Mouse (Mus musculus) midbrain, postnatal 0 days (tissue): ENCODE measurements around the gene Sh3bp5. TPM values are rescaled to one million over a fixed set of nuclear protein-coding genes. Genes with fewer than 3 reads are reported as not detected.
A peak's percentile ranks its signal among the peaks of the same experiment; 100 is the strongest.

Experiments used
- ATAC-seq: fragments of 200-750 bp; cut with Nextera tagmentation; 2 replicates; pipeline ENCODE4 v1.8.0; 2017; ENCODE audit warnings: moderate number of reproducible peaks, mild to moderate bottlenecking, moderate TSS enrichment, moderate library complexity; ENCODE audit not compliant: low FRiP score
- DNase-seq: peaks from one replicate; pipeline ENCODE4 v3.0.0-alpha.2; 2015; ENCODE audit warnings: low spot score
- H3K27ac ChIP-seq: fragments of 300-500 bp; sonication (generic); 2 replicates; pipeline ENCODE4 v1.5.1; 2014; ENCODE audit warnings: low read depth, mild to moderate bottlenecking, low read length, mixed read lengths
- H3K27me3 ChIP-seq: fragments of 300-500 bp; sonication (generic); 2 replicates; pipeline ENCODE4 v1.6.1; 2014; ENCODE audit warnings: low read length, control low read depth, mixed read lengths; ENCODE audit not compliant: insufficient read depth
- H3K36me3 ChIP-seq: fragments of 300-500 bp; sonication (generic); 2 replicates; pipeline ENCODE4 v1.6.1; 2014; ENCODE audit warnings: low read length, control low read depth, mixed read lengths; ENCODE audit not compliant: insufficient read depth
- H3K4me1 ChIP-seq: fragments of 300-500 bp; sonication (generic); 2 replicates; pipeline ENCODE4 v1.6.1; 2014; ENCODE audit warnings: mild to moderate bottlenecking, control low read depth, antibody characterized with exemption, low read length, mixed read lengths; ENCODE audit not compliant: insufficient read depth
- H3K4me2 ChIP-seq: fragments of 300-500 bp; sonication (generic); 2 replicates; pipeline ENCODE4 v1.6.1; 2014; ENCODE audit warnings: low read depth, mild to moderate bottlenecking, low read length, mixed read lengths; ENCODE audit not compliant: poor library complexity, severe bottlenecking
- H3K4me3 ChIP-seq: fragments of 300-500 bp; sonication (generic); 2 replicates; pipeline ENCODE4 v1.5.1; 2014; ENCODE audit warnings: low read depth, mild to moderate bottlenecking, low read length, moderate library complexity
- H3K9ac ChIP-seq: fragments of 300-500 bp; sonication (generic); replicated peaks from 2 replicates; pipeline ENCODE4 v1.6.1; 2014; ENCODE audit warnings: mild to moderate bottlenecking, low read length, moderate library complexity, mixed read lengths; ENCODE audit not compliant: poor library complexity, severe bottlenecking
- H3K9me3 ChIP-seq: fragments of 300-500 bp; sonication (generic); 2 replicates; pipeline ENCODE4 v1.6.1; 2016; ENCODE audit warnings: low read length, control low read depth
- CTCF ChIP-seq: IDR thresholded peaks from 2 replicates; pipeline ENCODE4 v1.5.1; 2016; ENCODE audit warnings: antibody characterized with exemption, mild to moderate bottlenecking
- WGBS: fragments of 180-500 bp; shearing (Covaris S2); extraction: QIAGEN DNeasy Blood & Tissue Kit; methylation state at CpG from one replicate; pipeline ENCODE4 v1.1.7; 2014; 5-methylcytosine and 5-hydroxymethylcytosine counted together
- polyA plus RNA-seq: library from polyadenylated mRNA; unstranded; fragments of >200 nt; fragmentation: Nextera tagmentation; extraction: Ambion mirVana; gene quantifications from 2 replicates; pipeline ENCODE4 v1.2.1, GENCODE M21; 2015
- total RNA-seq: library from RNA; depleted of rRNA; stranded (reverse); fragments of >200 nt; gene quantifications from 2 replicates; pipeline ENCODE4 v1.2.3, GENCODE M21; 2014

Sh3bp5 gene
- total and polyA plus RNA-seq, 2 experiments from 2014 or later: 61.7 to 165 TPM

DNA sequence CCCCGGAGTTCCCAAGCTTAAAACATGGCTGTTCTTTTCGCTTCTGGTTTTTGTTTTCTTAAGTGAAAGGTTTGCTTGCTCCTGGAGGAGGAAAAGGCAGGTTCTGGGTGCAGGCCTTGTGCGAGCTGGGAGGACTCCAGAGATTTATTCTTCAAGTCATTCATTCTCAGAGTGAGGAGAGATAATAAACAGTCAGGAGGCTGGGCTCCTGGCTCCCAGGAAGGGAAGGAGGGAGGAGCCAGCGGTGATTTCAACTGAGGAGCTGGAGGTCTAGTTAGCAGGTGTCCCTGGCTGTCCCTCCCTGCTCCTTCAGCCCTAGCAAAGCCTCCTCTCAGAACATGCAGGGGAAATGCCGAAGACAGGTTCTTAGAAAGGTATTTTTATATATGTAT is 6.9 kb downstream of the Sh3bp5 start:
- ATAC-seq: no peak
- Histone ChIP-seq H3K4me1 (peaks cover 13% of the 10 kb centered on the region), H3K4me3 (no peak overlapping the region), H3K27me3 (no peaks in the 10 kb centered on the region), H3K36me3 (peaks cover 14% of the 10 kb centered on the region), H3K27ac (no peak overlapping the region), H3K4me2 (no peak overlapping the region), H3K9me3 (no peaks in the 10 kb centered on the region), H3K9ac (no peak overlapping the region)
- WGBS: 50% methylated on average over 5 of the region's 5 CpGs
- TF ChIP-seq CTCF: no peak
- DNase-seq: no peak

DNA sequence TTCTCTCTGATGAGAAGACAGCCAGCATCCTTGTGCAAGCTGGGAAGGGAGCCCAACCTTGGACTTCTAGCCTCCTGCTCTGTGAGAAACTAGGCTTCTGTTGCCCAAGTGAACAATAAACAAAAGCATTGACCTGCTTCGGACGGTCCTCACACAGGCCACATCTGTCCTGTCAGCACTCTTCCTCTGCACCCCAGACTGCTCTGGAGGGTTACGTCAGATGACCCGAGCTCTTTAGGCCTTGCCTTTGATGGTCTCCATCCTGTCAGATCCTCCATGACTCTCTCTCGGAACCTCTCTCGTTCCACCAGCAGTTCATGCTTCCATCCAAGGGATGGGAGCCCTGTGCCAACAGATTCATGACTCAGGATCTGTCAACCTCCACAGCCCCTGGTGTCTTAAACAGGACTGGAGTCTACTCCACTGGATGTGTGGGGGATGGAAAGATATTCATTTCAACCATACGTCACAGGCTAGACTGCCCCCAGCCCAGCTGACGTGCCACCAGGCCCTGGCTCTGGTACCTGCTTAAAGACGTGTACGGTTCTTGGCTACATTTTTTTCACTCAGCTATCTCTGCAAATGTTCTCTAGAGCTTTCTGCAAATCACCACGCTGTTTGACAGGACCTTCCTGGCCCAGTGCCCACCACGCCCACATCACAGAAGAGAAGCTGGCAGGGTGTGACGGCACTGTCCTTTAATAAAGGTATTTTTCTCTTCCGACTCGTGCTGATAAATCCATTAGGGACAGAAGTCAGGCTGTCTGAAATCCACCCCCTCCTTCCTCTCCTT is 7.5 kb downstream of the Sh3bp5 start:
- Histone ChIP-seq H3K27ac (no peak overlapping the region), H3K4me2 (no peak overlapping the region), H3K9me3 (no peaks in the 10 kb centered on the region), H3K4me1 (peaks cover 9% of the 10 kb centered on the region; the same call in 1 of the 2 replicates), H3K27me3 (no peaks in the 10 kb centered on the region), H3K9ac (no peak overlapping the region), H3K4me3 (no peak overlapping the region), H3K36me3 (peaks cover 14% of the 10 kb centered on the region)
- no peak for TF ChIP-seq CTCF
- ATAC-seq (no peak), DNase-seq (no peak)
- WGBS: 67% methylated on average over 15 of the region's 15 CpGs

DNA sequence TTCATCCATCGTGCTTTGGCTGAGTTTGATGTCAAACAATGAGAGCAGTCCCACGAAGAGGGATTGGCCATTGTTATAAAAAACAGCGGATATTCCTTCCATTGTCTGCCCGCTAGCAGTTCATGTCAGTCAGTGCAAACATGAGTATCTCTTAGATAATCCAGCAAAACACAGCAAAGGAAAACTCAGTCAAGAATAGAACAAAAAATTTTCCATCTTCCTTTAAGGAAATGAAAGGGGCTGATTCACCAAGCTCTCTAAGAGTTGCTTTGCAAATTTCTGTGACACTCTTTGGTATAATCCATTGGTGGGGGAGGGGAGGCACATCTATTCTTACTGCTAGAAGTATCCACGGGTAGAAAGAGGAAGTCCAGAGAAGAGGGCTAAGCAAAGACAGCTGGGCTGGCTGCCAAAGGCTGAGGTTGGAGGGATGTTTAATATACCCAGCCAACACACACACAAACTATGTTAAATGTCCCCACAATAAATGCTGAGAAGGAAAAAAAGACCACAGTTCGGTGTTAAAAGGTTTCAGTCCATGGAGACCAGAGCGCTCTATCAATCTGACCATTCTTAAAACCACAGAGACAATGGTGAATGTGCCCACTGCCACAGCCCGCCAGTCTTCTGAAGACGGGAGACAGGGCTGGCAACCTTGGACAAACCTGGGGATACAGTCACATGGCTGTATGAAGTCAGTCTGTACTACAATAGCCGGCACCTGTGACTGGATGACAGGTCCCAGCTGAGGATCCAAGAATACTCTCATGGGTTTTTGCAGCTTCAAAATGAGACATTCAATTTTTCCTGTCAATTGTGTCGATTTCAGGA is 12.7 kb downstream of the Sh3bp5 start:
- no peak for ATAC-seq
- no peak overlapping the region for H3K4me2 ChIP-seq
- H3K4me3 ChIP-seq: no peak overlapping the region
- H3K9ac ChIP-seq: no peak overlapping the region
- 53% methylated on average over 11 of the region's 11 CpGs for WGBS
- H3K27me3 ChIP-seq: no peaks in the 10 kb centered on the region
- DNase-seq: peak; percentile 67
- peaks cover 9% of the 10 kb centered on the region for H3K36me3 ChIP-seq
- peak overlapping the region; percentile 9; the same call in 1 of the 2 replicates for H3K27ac ChIP-seq
- no peak for TF ChIP-seq CTCF
- no peaks in the 10 kb centered on the region for H3K9me3 ChIP-seq
- 0 out of 2 replicates have a peak, but pooled peaks cover 2% of the 10 kb centered on the region for H3K4me1 ChIP-seq

DNA sequence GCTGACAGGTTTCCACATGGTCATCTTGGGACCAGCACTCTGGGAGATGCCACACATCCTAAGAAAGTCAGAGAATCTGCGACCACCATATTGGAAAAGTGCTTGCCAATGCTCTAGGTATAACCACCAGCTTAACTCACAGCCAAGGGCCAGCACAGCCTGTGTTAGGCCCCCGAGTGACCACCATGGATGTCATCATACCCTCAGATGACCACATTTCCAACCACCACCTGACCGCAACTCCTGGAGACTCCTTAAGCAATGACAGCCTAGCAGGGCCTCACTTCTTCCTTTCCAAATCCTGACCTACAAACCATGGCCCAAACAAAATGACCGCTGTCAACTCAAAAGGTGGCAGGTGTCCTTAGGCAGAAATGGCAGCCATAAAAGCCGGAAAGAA is 13.5 kb downstream of the Sh3bp5 start:
- no peak overlapping the region for H3K4me3 ChIP-seq
- TF ChIP-seq CTCF: no peak
- WGBS: 90% methylated on average over 5 of the region's 5 CpGs
- no peak overlapping the region for H3K9ac ChIP-seq
- no peak overlapping the region for H3K27ac ChIP-seq
- no peaks in the 10 kb centered on the region for H3K27me3 ChIP-seq
- H3K36me3 ChIP-seq: peaks cover 5% of the 10 kb centered on the region
- H3K4me1 ChIP-seq: 0 out of 2 replicates have a peak, but pooled peaks cover 2% of the 10 kb centered on the region
- H3K4me2 ChIP-seq: no peak overlapping the region
- ATAC-seq: no peak
- DNase-seq: no peak
- H3K9me3 ChIP-seq: no peaks in the 10 kb centered on the region

- 85% methylated on average over 18 of the region's 18 CpGs for WGBS
- no peak overlapping the region for H3K27ac ChIP-seq
- peaks cover 5% of the 10 kb centered on the region for H3K36me3 ChIP-seq
- H3K9ac ChIP-seq: no peak overlapping the region
- no peaks in the 10 kb centered on the region for H3K27me3 ChIP-seq
- ATAC-seq: no peak
- 0 out of 2 replicates have a peak, but pooled peaks cover 2% of the 10 kb centered on the region for H3K4me1 ChIP-seq
- no peak overlapping the region for H3K4me3 ChIP-seq
- no peak for TF ChIP-seq CTCF
- no peaks in the 10 kb centered on the region for H3K9me3 ChIP-seq
- no peak overlapping the region for H3K4me2 ChIP-seq
- DNase-seq: no peak
Observed at GRCm38 (mm10) chr14:31421509-31422295, 14.2 kb downstream of the Sh3bp5 start.
